Mouse (Mus musculus) ES-Bruce4 (cell line): ENCODE results near the gene Tex9. TPM values are rescaled to one million over a fixed set of nuclear protein-coding genes. Genes with fewer than 3 reads are reported as not detected.
"Not testable (repeated sequence)": the region's sequence is repeated elsewhere in the genome, so short reads cannot be mapped to it uniquely, and the experiment has no call there.

Source experiments
- H3K27ac ChIP-seq: 2 replicates; pipeline ENCODE4 v1.5.1; 2012; ENCODE audit warnings: low read length, inconsistent platforms; ENCODE audit not compliant: insufficient read depth
- H3K27me3 ChIP-seq: 2 replicates; pipeline ENCODE4 v1.6.1; 2012; ENCODE audit warnings: mild to moderate bottlenecking, low read length, inconsistent platforms; ENCODE audit not compliant: control insufficient read depth, poor library complexity, insufficient read depth, severe bottlenecking
- H3K36me3 ChIP-seq: 2 replicates; pipeline ENCODE4 v1.6.1; 2012; ENCODE audit warnings: inconsistent platforms, mild to moderate bottlenecking, low read length, moderate library complexity; ENCODE audit not compliant: control insufficient read depth, poor library complexity, insufficient read depth, severe bottlenecking
- H3K4me1 ChIP-seq: one replicate; pipeline ENCODE4 v1.8.1; 2011; ENCODE audit warnings: low read length; ENCODE audit not compliant: control insufficient read depth, insufficient read depth
- H3K4me3 ChIP-seq: 2 replicates; pipeline ENCODE4 v1.5.1; 2011; ENCODE audit warnings: low read depth, mild to moderate bottlenecking, low read length
- H3K9ac ChIP-seq: 2 replicates; pipeline ENCODE4 v1.6.1; 2012; ENCODE audit warnings: low read depth, mild to moderate bottlenecking, inconsistent platforms; ENCODE audit not compliant: poor library complexity, severe bottlenecking
- H3K9me3 ChIP-seq: replicated peaks from 2 replicates; pipeline ENCODE4 v1.6.1; 2012; ENCODE audit warnings: mild to moderate bottlenecking, low read length, inconsistent platforms; ENCODE audit not compliant: control insufficient read depth, poor library complexity, insufficient read depth, severe bottlenecking
- CTCF ChIP-seq: IDR thresholded peaks from one replicate; pipeline ENCODE4 v1.8.1; 2011; ENCODE audit warnings: low read depth, low read length
- EP300 ChIP-seq: IDR thresholded peaks from 2 replicates; pipeline ENCODE4 v1.6.1; 2011; ENCODE audit warnings: low read depth, low read length; ENCODE audit not compliant: insufficient read depth
- POLR2A ChIP-seq: IDR thresholded peaks from one replicate; pipeline ENCODE4 v1.8.1; 2011; ENCODE audit warnings: low read length; ENCODE audit not compliant: insufficient read depth
- polyA plus RNA-seq: library from polyadenylated mRNA; stranded (reverse); fragments of >200 nt; gene quantifications from 2 replicates; pipeline ENCODE4 v1.2.4, GENCODE M21; 2011; ENCODE audit warnings: low read depth; ENCODE audit not compliant: missing spikeins, insufficient read depth, insufficient read length

The Tex9 gene
- polyA plus RNA-seq, 1 experiment = 43.3 TPM

- no peak overlapping the region for H3K4me3 ChIP-seq
- peaks cover 28% of the 10 kb centered on the region for H3K36me3 ChIP-seq
- H3K27ac ChIP-seq = no peak overlapping the region
- TF ChIP-seq CTCF (no peak), EP300 (no peak), POLR2A (no peak)
- H3K27me3 ChIP-seq = no peaks in the 10 kb centered on the region
- H3K9ac ChIP-seq = no peak overlapping the region
- H3K4me1 ChIP-seq = no peaks in the 10 kb centered on the region
- no peaks in the 10 kb centered on the region for H3K9me3 ChIP-seq
These were observed 29.6 kb downstream of the Tex9 start for GRCm38 (mm10) chr9:72462427-72462826.

- Histone ChIP-seq H3K36me3 (peaks cover 28% of the 10 kb centered on the region), H3K27me3 (no peaks in the 10 kb centered on the region), H3K4me1 (no peaks in the 10 kb centered on the region), H3K9me3 (no peaks in the 10 kb centered on the region), H3K9ac (no peak overlapping the region), H3K4me3 (no peak overlapping the region), H3K27ac (no peak overlapping the region)
- TF ChIP-seq POLR2A (no peak), CTCF (no peak)
These were observed 31.2 kb downstream of the Tex9 start for GRCm38 (mm10) chr9:72460767-72461166.

GRCm38 (mm10) chr9:72459703-72460102 is 32.3 kb downstream of the Tex9 start:
- Histone ChIP-seq H3K9ac (no peak overlapping the region), H3K4me1 (no peaks in the 10 kb centered on the region), H3K4me3 (no peak overlapping the region), H3K9me3 (no peaks in the 10 kb centered on the region), H3K27ac (no peak overlapping the region), H3K27me3 (no peaks in the 10 kb centered on the region), H3K36me3 (peaks cover 30% of the 10 kb centered on the region)
- TF ChIP-seq EP300 (no peak), POLR2A (no peak), CTCF (no peak)

- TF ChIP-seq EP300 = no peak
- TF ChIP-seq CTCF = peak; percentile 89
- TF ChIP-seq POLR2A = no peak
- Histone ChIP-seq H3K27me3 (no peaks in the 10 kb centered on the region), H3K9me3 (no peaks in the 10 kb centered on the region), H3K9ac (no peak overlapping the region), H3K4me1 (no peaks in the 10 kb centered on the region), H3K27ac (no peak overlapping the region), H3K36me3 (peaks cover 30% of the 10 kb centered on the region), H3K4me3 (no peak overlapping the region)
These were observed 33.8 kb downstream of the Tex9 start for GRCm38 (mm10) chr9:72458233-72458632.

- no peaks in the 10 kb centered on the region for H3K4me1 ChIP-seq
- H3K27me3 ChIP-seq = no peaks in the 10 kb centered on the region
- peaks cover 24% of the 10 kb centered on the region for H3K36me3 ChIP-seq
- no peak overlapping the region for H3K27ac ChIP-seq
- H3K9me3 ChIP-seq = no peaks in the 10 kb centered on the region
- no peak overlapping the region for H3K9ac ChIP-seq
- no peak overlapping the region for H3K4me3 ChIP-seq
- TF ChIP-seq POLR2A (no peak), CTCF (no peak), EP300 (no peak)
These were observed 35.6 kb downstream of the Tex9 start for GRCm38 (mm10) chr9:72456374-72456773.

- H3K36me3 ChIP-seq, H3K27me3 ChIP-seq, H3K4me1 ChIP-seq, H3K9ac ChIP-seq, H3K4me3 ChIP-seq, H3K9me3 ChIP-seq, H3K27ac ChIP-seq: not testable (repeated sequence)
These were observed 37.7 kb downstream of the Tex9 start for GRCm38 (mm10) chr9:72454281-72454680.
